Mouse (Mus musculus) brain, embryonic 14.5 days (tissue): ENCODE results near the gene Gpr153. TPM values are rescaled to one million over a fixed set of nuclear protein-coding genes. Genes with fewer than 3 reads are reported as not detected.

Experiments
- DNase-seq: peaks from one replicate; pipeline ENCODE4 v3.0.0-alpha.2; 2011; ENCODE audit warnings: low read depth
- CTCF ChIP-seq: fragments of 200-500 bp; IDR thresholded peaks from 2 replicates; pipeline ENCODE4 v1.5.1; 2012; ENCODE audit warnings: inconsistent platforms, mild to moderate bottlenecking, moderate library complexity, borderline replicate concordance; ENCODE audit not compliant: insufficient read depth, insufficient read length; ENCODE audit errors: extremely low read depth
- POLR2A ChIP-seq: fragments of 200-500 bp; IDR thresholded peaks from 2 replicates; pipeline ENCODE4 v1.6.1; 2012; ENCODE audit warnings: mild to moderate bottlenecking, inconsistent platforms, borderline replicate concordance; ENCODE audit not compliant: poor library complexity, insufficient read depth, insufficient read length, severe bottlenecking; ENCODE audit errors: extremely low read depth
- polyA plus RNA-seq: library from polyadenylated mRNA; depleted of rRNA; stranded (reverse); fragments of >200 nt; gene quantifications from 2 replicates; pipeline ENCODE4 v1.2.3, GENCODE M21; 2012; rRNA removed

Gpr153 gene
- polyA plus RNA-seq, 1 experiment, result 44.3 TPM

DNA sequence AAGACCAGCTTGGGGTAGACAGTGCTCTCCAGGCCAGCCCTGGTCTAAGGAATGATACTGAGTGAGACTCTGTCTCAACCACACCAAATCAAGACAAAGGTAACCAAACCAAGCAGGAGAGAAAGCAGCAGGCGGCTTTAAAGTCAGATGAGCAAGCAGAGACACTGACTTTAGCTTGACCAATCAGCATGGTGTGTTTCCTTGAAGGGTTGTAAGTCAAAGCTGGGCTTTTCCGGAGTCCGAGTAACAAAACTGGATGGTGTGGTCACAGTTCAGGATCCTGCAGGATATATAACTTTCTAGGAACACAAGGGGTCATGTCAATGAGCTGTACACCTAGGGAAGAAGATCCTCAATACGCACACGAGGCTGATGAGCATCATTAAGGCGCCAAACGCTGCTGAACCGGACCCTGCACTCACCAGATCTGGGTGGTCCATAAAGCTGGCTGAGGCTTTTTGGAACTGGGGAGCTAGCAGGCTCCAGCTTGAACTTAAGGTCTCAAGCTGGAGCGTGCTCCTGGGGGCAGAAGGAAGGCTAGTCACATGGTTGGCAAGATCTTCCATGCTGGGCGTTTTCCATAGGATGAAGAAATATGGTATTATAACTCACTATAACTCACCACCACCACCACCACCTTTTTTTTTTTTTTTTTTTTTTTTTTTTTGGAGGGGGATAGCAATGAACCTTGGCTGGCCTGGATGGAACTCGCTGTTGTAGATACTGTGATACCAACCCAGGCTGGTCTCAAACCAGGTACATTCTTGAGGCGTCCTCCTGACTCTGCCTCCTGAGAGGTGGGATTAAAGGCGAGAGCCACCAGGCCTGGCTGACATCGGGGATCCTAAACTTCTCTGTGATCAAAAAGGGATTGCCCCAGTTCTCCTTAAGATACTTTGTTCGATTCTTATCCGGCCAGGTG, 50.9 kb downstream of the Gpr153 start:
- TF ChIP-seq POLR2A (no peak), CTCF (no peak)
- no peak for DNase-seq

DNA sequence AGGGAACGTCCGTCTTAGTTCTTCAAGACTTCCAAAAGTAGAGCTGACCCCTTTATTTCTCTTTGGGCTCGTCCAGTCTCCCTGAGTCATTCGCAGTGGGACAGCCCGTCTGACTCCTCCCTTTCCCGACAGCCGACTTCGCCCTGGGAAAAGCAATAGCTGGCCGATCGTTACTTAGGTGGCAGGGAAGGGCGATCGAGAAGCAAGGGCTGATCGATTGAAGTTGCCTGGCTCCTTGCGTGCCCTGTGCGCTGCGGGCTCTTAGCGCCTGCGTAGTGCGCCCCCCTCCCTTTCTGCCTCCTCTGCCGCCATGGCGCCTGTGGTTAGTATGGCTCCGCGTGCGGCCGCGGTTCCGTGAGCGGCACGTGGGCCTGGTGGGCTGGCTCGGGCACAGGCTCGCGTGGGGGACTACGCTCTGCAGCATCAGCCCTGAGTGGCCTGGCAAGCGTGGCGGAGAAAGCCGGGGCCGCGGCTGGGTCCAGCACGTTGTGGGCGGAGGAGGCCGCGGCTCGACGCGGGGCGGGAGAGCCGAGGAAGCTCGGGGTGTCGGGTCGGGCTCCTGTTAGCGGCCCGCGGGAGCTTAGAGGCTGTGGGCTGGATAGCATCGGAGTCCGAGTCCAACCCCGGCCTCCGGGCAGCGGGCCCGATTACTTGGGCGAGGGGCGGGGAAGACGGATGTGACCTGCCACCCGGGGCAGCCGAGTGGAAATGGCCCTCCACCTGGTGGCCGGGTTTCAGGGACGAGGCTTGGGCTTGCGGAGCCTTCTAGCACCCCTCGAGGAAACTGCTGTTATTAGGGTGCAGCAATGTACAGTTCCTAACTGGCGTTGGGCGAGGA, 51.8 kb downstream of the Gpr153 start, which contains the start of gene Rpl22:
Rpl22 (plus strand) TSS at position 169 of the 838 bp plus-strand sequence.
- peak; percentile 100 for DNase-seq
- no peak for TF ChIP-seq CTCF
- TF ChIP-seq POLR2A, result peak; percentile 53; the same call in 1 of the 2 replicates

DNA sequence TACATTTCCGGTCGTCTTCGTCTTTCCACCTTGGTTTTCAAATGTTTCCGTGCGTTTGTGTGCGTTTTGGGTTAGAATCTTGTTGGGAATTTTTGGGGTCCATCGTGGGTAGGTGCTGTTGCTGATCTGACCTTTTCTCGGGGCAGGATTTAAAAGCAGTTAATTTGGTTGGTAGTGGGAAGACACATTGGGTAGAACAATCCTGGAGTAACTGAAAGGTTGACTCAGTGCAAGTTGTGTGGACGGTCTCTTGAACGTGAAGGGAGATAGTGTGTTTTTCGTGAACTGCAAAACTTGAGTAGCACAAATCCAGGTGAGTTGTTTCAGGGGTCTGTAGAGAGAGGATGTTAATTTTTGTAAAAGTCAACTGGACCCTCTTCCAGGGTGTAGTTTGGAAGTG, 52.5 kb downstream of the Gpr153 start:
- no peak for DNase-seq
- TF ChIP-seq CTCF, result no peak
- no peak for TF ChIP-seq POLR2A

DNA sequence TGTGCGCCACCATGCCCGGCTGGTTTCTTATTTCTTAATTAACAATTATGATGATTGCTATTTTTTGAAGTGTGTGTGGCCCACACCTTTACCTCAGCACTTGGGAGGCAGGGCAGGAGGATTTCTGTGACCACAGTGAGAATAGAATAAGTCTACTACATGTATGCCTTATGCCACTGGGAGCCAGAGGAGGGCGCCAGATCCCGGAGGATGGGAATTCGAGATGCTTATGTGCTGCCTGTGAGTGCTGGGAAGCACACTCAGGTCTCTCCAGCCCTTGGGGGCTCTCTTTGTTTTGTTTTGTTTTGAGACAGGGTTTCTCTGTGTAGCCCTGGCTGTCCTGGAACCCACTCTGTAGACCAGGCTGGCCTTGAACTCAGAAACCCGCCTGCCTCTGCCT, 54.7 kb downstream of the Gpr153 start:
- DNase-seq, result no peak
- TF ChIP-seq POLR2A (no peak), CTCF (peak; percentile 56; the same call in 1 of the 2 replicates)

DNA sequence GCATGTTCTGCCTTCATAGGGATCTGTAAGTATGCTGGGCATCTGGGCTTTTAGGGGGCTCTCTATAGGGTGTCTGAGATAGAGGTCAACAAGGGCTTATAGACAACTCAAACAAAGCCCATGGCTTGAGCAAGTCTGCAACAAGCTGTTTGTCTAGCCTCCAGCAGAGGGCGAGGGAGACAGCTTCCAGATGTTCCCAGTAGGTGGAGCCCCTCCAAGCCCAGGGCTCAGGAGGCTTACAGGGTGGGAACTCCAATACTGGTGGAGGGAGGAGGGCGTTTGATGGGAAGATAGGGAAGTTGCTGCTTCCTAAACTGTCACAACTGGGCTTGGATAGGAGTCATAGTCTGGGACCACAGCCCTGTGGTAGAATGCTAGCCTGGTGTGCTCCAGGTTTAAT, 58.9 kb downstream of the Gpr153 start:
- DNase-seq, result peak; percentile 88
- TF ChIP-seq POLR2A (no peak), CTCF (peak; percentile 99)

DNA sequence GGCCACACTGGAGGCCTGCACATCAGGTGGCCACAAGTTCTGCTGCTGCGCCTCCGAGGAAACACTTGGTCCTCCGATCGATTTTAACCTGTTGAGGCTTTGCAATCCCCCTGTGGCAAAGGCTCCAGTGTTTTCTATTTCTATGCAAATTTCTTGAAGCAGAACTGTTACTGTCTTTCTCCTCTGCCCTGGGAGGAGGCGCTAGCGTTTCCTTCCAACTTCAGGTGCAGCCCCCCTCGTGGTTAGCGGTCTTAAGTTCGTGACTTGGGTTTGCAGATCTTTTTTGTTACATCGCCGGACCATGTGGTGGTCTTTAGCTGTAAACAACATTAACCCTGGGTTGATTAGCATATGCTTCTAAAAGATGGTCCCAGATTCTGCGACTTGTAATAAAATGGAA, 59.6 kb downstream of the Gpr153 start:
- TF ChIP-seq CTCF, result no peak
- TF ChIP-seq POLR2A, result no peak
- no peak for DNase-seq

Other genes starting within 250 kb of the Gpr153 start
- gene Zbtb48, start 246.6 kb upstream of the Gpr153 start, polyA plus RNA-seq, result 26.8 and 33.6 TPM in 2 replicates
- 0.37 and 0.58 TPM in 2 replicates for gene Tas1r1, start 235.7 kb upstream of the Gpr153 start, polyA plus RNA-seq
- 23.4 and 28.8 TPM in 2 replicates for gene Nol9, start 234.9 kb upstream of the Gpr153 start, polyA plus RNA-seq
- gene Plekhg5, start 201.7 kb upstream of the Gpr153 start, polyA plus RNA-seq, result 14.0 and 18.6 TPM in 2 replicates
- gene Tnfrsf25, start 158.3 kb upstream of the Gpr153 start, polyA plus RNA-seq, result 3.8 and 4.4 TPM in 2 replicates
- 0.38 and 0.48 TPM in 2 replicates for gene Espn, start 121.9 kb upstream of the Gpr153 start, polyA plus RNA-seq
- gene Hes2, start 115.4 kb upstream of the Gpr153 start, polyA plus RNA-seq, result not detected in 2 replicates
- gene Acot7, start 96.1 kb upstream of the Gpr153 start, polyA plus RNA-seq, result 178 and 244 TPM in 2 replicates
- gene Hes3, start 17.4 kb downstream of the Gpr153 start, polyA plus RNA-seq, result 0.37 and 0.88 TPM in 2 replicates
- gene Icmt, start 23.0 kb downstream of the Gpr153 start, polyA plus RNA-seq, result 20.9 and 23.0 TPM in 2 replicates
- 6.9 and 7.1 TPM in 2 replicates for gene Rnf207, start 44.8 kb downstream of the Gpr153 start, polyA plus RNA-seq
- gene Rpl22, start 51.5 kb downstream of the Gpr153 start, polyA plus RNA-seq, result 239 and 292 TPM in 2 replicates
- 22.1 and 47.3 TPM in 2 replicates for gene Chd5, start 64.4 kb downstream of the Gpr153 start, polyA plus RNA-seq
- 7.9 and 10.0 TPM in 2 replicates for gene Nphp4, start 202.5 kb downstream of the Gpr153 start, polyA plus RNA-seq
- gene Kcnab2, start 203.6 kb downstream of the Gpr153 start, polyA plus RNA-seq, result 8.5 and 15.5 TPM in 2 replicates